Mouse (Mus musculus) fat pad, adult 2 months (tissue): ENCODE results near the gene Cask.

Experiments
- DNase-seq: peaks from one replicate; pipeline ENCODE4 v3.0.0-alpha.2; 2011; ENCODE audit warnings: low read depth, low spot score; ENCODE audit errors: extremely low read depth

The Cask gene

GRCm38 (mm10) chrX:13725573-13726403 lies 125.4 kb downstream of the Cask start:
- DNase-seq: no peak

DNA sequence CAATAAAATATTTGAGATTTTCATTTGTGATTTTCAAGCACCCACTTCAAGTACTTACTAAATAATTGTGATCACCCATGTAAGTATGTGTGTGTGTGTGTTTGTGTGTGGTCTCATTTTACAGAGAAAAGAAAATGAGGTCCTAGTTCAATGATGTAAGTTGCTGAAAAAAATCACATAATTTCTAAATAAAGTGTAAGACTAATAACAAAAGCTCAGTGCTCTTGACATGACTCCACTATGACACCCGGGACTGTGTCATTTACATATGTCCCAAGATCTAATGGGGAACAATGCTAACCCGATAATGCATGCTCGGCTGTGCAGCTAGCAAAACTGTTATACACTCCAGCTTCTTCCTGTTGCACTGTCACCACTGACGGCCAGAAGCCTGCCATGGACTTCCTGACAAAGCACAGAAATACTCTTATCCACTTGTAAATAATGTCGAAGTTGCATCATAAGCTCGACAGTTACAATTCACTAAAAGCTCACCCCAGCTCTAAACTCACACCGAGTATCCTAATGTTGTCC lies 130.8 kb downstream of the Cask start:
- DNase-seq: no peak

- no peak for DNase-seq
These were observed 132.9 kb downstream of the Cask start for GRCm38 (mm10) chrX:13718283-13718682.

DNA sequence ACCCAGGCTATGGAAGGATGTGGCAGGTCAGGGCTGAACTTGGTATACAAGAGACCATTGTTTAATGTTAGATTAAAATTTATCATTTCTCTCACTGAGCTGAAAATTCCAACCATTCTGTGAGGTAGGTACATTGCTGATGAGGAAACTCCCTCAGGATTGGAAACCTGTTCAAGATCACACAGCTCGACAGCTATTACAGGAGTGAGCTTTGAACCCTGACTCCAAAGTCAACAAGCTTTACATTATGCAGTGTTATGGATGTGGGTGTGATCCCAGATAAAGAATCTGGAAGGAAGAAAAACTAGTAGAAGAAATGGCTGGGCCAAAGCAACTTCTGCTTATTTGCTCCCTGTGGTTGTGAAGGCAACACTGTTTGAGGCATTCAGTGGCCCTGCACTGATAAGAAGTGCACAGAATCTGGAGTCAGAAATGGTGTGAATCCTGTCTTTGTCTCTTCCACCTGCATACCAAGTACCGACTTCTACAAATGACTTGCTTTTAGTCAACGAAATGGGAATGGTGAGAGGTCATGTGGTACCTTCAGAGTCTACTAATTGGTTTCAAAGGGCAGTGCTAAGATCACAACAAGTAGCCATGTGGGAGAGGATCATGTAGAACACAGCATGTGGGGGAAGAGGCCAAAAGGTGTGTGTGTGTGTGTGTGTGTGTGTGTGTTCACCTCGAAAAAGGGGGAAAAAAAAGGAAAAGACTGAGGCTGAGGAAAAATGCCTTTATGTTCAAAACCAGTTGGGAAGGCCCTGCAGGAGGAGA lies 134.2 kb downstream of the Cask start:
- no peak for DNase-seq

- DNase-seq: no peak
These were observed 141.0 kb downstream of the Cask start for GRCm38 (mm10) chrX:13710174-13710573.

GRCm38 (mm10) chrX:13705051-13705450 lies 146.1 kb downstream of the Cask start:
- peak; percentile 18 for DNase-seq

GRCm38 (mm10) chrX:13700681-13701080 lies 150.5 kb downstream of the Cask start:
- DNase-seq: no peak

- DNase-seq: no peak
These were observed 159.3 kb downstream of the Cask start for GRCm38 (mm10) chrX:13691865-13692264.

DNA sequence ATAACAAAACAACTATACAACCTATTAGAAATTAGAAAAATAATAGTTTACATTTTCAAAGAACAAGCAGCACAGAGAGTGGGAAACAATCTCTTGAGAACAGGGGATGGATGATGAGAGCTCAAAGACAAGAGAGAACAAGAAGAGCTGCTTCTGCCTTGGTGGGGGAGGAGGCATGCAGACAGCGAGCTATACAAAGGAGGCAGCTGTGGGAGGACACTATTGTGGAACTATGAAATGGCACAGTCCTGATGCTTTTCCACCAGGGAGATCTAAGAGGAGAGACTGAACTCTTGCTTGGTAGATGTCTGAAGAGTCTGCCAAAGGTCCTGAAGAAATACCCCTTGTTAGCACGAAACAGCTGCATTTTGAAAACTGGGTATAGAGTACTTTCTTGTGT lies 162.8 kb downstream of the Cask start:
- DNase-seq: no peak

- no peak for DNase-seq
These were observed 164.6 kb downstream of the Cask start for GRCm38 (mm10) chrX:13686589-13686988.

GRCm38 (mm10) chrX:13681748-13682147 lies 169.4 kb downstream of the Cask start:
- DNase-seq: no peak

GRCm38 (mm10) chrX:13673001-13673400 lies 178.2 kb downstream of the Cask start:
- no peak for DNase-seq

- no peak for DNase-seq
These were observed 180.8 kb downstream of the Cask start for GRCm38 (mm10) chrX:13670342-13670741.

DNA sequence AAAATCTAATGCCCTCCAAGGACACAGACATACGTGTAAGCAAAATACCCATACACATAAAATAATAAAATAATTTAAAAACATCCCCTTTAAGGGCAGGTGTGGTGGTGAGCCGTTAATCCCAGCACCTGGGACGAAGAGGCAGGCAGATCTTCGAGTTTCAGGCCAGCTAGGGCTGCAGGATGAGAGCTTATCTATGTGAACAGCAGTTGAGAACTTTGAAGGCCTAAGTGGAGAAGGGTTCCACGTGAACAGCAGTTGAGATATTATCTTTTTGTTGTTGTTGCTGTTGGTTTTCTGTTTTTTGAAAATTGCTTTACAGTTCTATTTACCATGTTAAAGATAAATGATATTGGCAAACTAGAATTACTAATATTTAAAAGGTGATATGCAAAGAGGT lies 182.3 kb downstream of the Cask start:
- DNase-seq: no peak

- DNase-seq: no peak
These were observed 190.1 kb downstream of the Cask start, which contains the start of gene Gpr82 for GRCm38 (mm10) chrX:13661063-13661462. Gpr82 (plus strand) TSS chrX:13661363.

DNA sequence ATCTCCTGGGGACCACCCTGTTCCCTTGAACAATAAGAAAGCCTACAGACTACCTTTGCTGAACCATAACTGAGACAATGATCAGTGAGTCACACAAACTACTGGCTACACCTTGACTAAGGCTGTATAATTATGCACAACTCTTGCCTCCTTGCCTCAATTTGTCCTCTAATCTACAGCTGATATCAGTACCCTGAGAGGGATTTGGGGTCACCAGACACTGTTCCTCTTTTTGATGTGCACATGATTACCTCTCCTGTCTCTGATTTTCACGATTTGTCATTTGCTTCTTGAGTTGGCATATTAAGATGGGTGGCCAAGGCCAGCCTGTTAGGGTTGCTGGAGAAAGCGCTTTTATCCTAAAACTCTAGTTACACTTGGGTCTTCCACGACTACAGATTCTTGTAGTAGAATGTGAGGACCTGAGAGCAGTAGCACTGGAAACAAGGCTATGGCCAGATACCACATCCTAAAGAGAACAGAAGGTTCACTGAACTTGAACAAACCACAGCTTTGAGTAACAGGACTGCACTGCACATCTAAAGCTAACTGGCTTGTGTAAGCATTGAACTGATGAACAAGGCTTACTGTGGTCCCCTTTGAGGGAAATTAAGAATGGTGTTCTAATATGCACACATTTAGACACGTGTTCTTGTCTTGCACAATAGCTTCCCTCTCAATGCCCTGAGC lies 191.8 kb downstream of the Cask start:
- DNase-seq: no peak

- no peak for DNase-seq
These were observed 192.5 kb downstream of the Cask start for GRCm38 (mm10) chrX:13658616-13659140.

DNA sequence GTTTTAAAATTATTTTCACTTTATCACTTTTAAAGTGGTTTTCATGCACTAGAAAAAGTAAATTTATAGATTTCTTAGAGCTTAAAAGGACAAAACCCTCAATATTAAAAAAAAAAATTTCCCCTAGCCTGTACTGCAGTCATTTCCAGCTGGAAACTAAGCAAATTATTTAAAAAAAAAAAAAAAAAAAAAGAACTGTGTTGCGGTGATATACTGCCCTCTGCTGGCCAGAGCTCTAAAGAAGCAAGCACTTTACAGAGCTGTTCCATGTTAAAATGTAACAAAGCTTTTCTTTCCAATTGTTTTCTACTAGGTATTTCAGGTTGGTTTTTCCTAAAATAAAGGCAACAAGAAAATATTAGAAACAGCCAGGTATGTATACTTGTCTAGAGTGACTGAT lies 194.4 kb downstream of the Cask start:
- no peak for DNase-seq

DNA sequence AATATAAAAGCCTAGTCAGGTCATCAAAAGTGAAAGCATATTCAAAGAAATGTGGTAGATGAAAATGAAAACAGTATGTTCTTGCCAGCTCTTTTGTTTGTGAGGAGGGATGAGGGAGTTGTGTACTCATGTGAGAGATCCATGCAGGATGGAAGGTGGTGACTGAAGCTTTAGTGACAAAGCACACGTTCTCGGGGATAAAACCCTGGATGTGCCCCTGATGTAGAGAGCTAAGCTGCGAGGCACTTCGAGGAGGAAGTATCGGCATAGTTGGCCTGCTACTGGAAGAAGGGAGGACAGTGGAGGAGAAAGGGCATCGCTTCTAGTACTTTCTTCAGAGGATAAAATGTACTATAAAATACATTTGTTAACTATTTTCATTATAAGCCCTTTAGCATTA lies 195.3 kb downstream of the Cask start:
- no peak for DNase-seq

DNA sequence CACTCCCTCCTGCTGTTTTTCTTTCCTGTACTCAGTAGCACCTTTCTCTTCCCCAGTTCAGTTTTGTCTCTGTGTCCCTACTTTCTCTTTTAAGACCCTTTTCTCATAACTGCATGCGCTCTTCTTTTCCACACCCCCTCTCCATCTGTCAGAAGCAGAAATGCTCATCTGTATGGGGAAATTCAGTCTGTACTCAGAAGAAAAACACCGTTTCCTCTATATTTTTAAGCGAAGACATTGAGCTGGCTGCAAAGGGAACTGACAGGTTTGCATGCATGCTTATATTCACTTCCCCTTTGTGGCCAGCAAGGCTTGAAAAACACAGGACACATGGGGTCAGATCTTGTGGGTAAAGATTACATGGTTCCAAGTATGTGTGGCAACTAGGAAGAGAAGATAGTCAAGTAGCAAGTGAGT lies 196.2 kb downstream of the Cask start:
- DNase-seq: no peak

- no peak for DNase-seq
These were observed 198.9 kb downstream of the Cask start for GRCm38 (mm10) chrX:13652291-13652690.
